Mouse (Mus musculus) gastrocnemius, postnatal 4 days (tissue): ENCODE results near the gene Vwa1. TPM values are rescaled to one million over a fixed set of nuclear protein-coding genes. Genes with fewer than 3 reads are reported as not detected.

Experiments used
- DNase-seq, 2 experiments: peaks; one replicate each; pipeline ENCODE4 v3.0.0; 2021 to 2022; ENCODE audit warnings: low spot score in 2 of 2, mixed read lengths in 2 of 2
- total RNA-seq, 2 experiments: library from RNA; stranded (reverse); gene quantifications; 2 replicates each; pipeline ENCODE4 v1.2.3; 2021

The Vwa1 gene
- total RNA-seq, 2 experiments from 2014 or later: 23.4 to 26.4 TPM

DNA sequence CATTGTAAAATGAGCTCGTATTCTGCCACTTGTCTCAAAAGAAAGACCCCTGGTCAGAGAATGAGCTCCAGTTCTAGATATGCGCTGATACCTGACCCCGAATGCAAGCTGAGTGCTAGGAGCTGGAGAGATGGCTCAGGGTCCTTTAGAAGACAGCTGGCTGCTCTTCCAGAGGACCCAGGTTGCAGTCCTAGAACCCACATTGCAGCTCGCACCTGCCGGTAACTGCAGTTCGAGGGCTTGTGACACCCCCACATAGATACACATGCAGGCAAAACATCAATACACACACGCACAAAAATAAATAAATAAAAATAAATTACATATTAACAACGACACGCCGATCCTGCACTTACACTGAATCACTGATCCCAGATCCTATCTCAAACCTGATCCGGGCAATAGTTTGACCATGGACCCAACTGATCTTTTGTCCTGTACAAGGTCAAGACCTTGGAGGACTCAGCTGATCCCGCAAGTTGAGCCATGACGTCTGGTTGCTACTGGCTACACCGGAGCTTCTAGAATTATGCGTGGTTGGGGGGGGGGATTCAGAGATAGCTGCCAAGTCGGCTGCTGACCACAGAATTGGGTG lies 9.1 kb upstream of the Vwa1 start:
- DNase-seq: no peak

DNA sequence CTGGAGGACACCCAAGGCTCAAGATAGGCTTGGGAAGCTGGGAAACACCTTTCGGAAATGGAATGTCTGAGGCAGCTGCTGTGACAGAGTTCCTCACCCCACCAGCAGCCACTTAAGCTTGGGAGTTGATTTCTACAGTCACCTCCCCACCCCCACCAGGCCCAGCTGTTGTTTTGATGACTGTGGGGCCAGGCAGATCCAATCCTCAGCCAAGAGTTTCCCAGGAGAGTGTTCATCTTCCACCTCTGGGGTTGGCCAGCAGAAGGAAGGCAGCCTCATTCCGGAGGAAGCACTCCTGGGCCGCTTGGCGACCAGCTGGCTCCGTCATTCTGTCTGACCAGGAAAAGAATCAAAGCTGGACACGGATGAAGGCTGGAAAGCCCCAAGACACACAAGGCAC lies 6.4 kb upstream of the Vwa1 start:
- DNase-seq: peak; percentile 60 to 86

DNA sequence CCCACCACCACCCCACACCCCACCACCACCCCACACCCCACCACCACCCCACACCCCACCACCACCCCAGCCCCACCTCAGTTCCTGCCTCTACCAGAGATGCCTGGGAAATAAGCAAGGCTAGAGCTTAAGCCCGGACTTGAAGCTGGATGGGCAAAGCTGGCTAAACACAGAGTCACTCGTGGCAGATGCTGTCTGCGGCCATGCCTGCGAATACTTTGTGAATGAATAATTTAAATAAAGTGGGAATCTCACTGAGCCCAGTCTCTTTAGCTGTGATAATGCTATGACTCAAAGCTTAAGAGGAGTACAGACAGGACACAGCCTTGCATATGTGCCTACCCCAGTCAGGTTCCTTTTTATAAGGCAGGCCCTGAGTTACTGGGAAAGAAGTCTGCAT lies 5.0 kb upstream of the Vwa1 start:
- DNase-seq: no peak

DNA sequence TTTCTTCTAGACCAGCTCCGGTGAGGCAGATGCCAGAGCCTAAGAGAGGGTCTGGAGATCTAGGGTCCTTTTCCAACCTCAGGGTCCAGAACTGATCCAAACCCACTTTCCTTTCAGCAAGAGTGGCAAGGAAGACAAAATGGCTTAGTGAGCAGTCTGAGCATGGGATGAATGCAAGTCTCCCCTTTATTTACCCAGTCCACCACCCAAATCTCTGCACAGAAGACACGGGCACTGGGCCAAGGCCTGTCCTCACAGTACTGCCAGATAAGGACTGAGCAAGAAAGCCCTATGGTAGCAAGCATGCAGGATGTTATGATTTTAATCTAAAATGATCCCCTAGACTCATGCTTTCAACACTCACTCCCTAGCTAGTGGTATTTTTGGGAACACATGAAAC lies 3.3 kb upstream of the Vwa1 start:
- DNase-seq: no peak

DNA sequence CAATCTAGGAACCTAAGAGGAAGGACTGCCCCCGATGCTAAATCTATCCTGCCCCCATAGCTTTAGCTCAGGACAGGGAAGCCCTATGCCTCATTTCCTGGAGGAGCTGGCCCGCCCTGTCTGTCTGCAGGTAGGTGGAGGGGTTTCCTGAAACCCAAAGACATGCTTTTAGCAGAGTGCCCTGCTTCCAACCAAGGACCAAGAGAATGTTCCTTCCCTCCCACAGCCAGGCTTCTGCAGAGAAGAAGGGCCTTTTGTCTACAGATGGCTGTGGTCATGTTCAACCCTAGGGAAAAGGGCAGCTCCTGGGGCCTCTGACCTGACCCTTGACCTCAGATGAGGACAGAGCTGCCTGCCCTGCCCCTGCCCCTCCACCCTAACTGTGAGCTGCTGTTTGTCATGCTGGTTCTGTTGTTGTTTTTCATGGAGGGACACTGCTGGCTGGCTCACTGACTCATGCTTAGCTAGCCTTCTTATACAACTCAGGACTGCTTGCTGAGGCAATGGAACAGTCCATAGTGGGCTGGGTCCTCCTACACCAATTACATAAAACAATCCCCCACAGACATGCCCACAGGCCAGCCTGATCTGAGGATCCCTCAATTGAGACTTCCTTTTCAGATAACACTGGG lies 2.3 kb upstream of the Vwa1 start:
- DNase-seq: no peak

- no peak for DNase-seq
These were observed 1.4 kb upstream of the Vwa1 start for GRCm38 (mm10) chr4:155775855-155776254.

- peak in 1 of 2 experiments; percentile 73 for DNase-seq
These were observed 658 bp upstream of the Vwa1 start for GRCm38 (mm10) chr4:155774971-155775740.

GRCm38 (mm10) chr4:155773335-155774078 lies 991 bp downstream of the Vwa1 start:
- no peak for DNase-seq

GRCm38 (mm10) chr4:155772786-155773185 lies 1.7 kb downstream of the Vwa1 start:
- DNase-seq: no peak

GRCm38 (mm10) chr4:155771706-155772105 lies 2.8 kb downstream of the Vwa1 start:
- no peak for DNase-seq

DNA sequence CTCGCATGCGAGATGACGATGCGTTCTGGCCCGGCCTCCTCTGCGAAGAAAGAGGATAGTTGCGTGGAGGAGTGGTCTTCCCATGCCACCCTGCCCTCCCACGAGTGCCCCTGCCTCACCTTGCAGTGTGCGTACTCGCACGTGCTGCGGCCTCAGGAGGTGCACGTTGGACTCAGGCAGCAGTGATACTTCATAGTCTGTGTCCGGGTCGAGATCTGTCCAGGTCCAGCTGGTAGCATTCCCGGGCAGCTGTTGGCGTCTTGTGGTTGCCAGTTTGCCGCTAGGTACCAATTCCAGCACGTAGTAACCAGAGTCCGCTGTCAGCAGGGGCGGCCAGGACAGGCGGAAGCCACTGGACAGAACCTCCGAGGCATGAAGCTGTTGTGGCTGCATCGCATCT lies 3.9 kb downstream of the Vwa1 start:
- peak in 1 of 2 experiments; percentile 59 for DNase-seq

DNA sequence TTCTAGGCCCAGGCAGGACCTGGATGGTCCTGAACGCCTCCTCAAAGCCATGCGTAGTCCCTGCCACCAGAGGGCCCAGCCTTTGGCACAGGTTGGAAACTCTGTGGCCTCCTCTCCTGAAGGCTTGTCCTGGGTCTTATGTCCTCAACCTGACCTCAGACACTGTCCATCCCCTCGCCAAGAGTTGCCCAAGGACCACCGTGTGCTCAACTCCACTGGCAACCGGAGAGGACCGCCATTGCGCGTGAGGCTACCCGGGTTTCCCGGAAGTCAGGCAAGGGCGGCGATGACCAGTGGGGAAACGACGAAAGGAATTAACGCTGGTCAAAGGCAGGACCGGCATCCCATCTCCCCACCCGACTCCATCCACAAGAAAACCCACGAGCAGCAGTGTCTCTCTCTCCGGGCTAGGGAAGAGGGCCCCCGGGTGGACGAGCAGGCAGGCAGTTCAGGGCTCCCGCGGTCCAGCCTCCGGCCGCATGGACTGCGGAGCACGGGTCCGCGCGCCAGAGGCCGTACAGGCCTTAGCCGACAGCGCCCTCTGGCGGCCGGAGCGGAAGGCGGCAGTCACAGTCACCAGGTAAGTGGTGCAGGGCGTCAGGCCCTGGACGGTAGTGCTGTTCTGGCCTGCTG lies 4.5 kb downstream of the Vwa1 start:
- DNase-seq: peak; percentile 91 to 92

DNA sequence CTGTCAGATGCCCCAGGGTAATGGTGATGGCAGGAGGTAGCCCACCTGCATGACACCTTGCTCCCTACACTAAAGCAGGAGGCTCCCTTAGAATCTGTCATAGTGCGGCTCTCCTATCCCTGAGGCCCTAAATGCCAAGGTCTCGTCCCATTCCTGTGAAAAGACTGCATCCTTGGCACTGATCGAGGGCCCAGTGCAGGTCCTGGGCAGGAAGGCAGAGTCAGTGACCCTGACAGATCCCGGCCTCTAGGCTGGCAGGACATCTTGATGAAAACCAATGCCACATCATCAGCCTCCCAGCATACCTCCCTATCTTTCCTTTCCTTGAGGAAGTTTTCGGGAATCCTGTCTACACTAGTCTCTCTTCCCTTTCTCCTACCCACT lies 5.0 kb downstream of the Vwa1 start:
- no peak for DNase-seq

DNA sequence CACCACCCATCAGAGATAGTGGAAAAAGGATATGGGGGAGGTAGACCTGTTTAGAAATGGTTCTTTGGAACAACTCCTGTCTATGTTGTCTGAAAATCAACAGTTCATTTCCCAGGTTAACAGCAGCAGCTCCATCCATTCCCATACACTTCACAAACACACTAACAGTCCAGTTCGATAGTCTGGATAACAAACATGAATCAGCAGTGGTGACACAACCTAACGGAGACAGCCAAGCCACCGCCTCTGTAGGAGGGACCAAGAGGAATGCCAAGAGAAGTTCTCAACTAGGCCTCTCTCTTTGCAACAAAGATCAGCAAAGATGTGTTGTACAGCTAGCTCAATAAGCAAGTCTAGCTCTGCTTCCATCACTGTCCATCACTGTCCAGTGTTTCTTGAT lies 12.1 kb downstream of the Vwa1 start:
- no peak for DNase-seq

DNA sequence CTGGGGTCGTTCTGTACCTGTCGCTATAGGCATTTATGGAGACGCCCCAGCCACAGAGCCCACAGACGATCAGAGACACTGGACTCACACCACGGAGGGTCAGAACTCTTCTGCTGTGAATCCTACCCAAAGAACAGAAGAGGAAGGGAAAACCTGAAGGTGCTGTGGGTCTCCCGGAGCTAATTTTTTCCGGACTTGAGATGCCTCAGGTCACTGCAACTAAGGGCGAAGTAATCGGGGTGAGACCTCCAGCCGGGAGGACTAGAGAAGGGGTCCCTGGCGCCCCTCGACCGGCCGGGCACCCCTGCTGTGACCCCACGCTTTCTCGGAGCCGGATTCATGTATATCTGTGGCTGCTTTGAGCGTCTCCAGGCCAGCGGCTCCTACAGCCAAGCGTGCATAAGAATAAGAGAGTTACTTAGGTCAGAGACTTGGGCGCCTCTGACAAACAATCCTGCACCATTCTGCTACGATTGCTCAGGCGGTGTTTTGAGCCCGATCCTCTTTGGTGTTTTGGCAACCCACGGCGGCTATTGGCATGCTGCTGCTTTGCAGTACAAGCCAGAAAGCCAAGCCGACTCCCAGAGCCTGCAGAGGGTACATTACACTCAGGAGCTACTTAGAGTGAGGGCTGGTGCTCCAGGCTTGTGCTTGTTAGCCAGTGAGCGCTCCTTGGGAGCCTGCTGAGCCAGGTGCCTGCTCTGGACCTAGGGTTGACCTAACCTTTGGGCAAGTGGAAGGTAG lies 13.0 kb downstream of the Vwa1 start:
- peak in 1 of 2 experiments; percentile 18 for DNase-seq

- DNase-seq: peak; percentile 94 to 98
These were observed 13.7 kb downstream of the Vwa1 start, which contains the start of gene Atad3a for GRCm38 (mm10) chr4:155760613-155761355. Gene Atad3a (minus strand): TSS chr4:155761093.

DNA sequence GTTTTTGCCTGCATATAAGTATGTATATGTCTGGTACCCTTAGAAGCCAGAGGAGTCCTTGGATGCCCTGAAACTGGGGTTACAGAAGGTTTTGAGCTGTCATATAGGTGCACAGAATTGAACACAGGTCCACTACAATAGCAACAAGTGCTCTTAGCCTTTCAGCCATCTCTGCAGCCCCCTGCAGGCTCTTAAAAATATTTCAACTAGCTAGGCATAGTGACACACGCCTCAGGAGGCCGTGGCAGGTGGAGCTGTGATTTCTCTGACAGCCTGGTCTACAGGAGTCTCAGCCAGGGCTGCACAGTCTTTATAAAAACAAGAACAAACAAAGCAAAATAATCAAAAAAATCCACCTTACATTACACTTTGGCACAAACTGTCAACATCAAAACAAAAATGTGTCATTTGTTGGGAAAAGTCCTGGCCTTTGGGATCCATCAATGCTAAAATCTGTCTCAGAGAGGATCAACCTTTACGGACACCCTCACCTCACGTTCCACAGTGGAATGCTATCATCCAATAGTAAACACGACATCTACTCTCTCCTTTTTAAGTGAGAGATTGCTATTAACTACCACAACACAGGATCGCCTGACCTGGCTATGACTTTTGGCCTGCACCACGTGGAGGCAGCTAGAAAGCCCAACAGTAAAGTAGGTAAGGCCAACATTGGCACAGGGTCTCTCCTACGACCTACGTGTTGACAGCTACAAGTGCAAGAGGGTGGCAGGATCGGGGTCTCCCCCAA lies 14.5 kb downstream of the Vwa1 start:
- DNase-seq: no peak

DNA sequence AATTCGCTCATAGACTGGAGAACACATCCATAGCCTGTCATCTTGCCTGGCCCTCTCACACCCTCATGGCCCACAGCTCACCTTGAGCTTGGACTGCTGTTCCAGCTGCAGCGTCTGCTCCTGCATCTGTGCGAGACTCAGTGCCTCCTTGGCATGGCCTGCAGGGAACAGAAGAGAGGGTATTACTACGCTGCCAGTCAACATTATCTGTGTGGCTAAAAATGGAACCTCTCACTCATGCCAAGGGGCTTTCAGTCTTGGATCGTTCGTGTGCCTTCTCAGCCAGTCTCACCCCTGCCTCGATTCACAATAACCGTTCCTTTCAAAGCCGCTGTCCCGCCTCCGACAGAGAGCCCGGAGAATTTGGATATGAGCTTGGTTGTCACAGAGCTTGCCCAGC lies 17.5 kb downstream of the Vwa1 start:
- no peak for DNase-seq
